Mouse (Mus musculus) kidney, postnatal 4 days (tissue): ENCODE measurements around the gene Lcorl.

Source experiments
- DNase-seq, 2 experiments: peaks; one replicate each; pipeline ENCODE4 v3.0.0; 2021; ENCODE audit warnings: mixed read lengths in 2 of 2

Gene Lcorl

DNA sequence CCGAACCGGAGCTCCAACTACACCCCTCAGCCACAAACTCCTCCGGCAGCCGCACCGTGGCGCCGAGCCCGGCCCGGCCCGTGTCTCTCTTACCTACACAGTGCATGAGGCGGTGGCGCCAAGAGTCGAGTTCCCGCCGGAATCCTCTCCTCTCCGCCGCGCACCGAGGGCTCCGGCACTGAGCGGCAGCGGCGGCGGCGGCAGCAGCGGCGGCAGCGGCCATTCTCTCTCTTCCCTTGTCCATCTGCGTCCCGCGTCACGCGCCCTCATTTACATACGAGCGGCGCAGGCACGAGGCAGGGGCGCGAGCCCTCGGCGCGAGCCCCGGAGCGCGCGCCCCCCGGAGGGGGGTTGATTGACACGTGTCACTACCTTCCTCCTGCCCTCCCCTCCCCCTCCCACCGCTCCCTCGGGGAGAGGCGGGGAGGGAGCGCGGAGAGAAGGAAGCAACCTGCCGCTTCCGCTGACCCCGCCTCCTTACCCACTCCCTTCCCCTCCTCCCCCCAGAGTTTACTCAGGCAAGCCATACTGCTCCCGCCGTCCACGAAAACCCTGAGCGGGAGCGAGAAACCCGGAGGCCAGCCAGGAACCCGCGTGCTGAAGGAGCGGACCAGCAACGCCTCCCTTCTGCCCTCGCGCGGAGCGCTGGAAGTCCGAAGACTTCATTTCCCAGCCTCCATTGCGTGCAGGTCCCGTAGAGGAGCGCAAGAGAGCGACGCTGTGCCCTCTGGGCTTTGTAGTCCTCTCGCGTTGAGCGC is at the start of gene Lcorl:
Gene Lcorl, minus strand, starts transcription at position 362 of the 758 bp plus-strand sequence.
- DNase-seq: peak; percentile 93 to 96

DNA sequence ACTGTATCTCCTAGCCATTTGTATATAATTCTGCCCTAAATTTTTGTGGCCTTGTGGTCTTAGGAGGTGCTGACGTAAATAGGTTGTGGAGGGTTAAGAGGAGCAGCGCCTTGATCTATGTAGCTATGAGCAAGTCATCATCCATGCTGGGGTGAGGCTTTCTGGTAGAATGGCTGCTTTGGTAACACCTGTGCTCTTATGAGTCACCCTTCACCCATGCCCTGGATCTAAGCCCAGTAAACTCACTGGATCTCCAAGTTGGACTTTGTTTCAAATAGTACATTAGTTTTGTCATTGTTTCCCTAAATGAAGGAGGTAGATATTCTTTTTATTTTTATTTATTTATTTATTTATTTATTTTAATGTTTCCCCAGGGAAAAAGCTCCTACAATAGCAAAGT is 47.3 kb upstream of the Lcorl start:
- no peak for DNase-seq

DNA sequence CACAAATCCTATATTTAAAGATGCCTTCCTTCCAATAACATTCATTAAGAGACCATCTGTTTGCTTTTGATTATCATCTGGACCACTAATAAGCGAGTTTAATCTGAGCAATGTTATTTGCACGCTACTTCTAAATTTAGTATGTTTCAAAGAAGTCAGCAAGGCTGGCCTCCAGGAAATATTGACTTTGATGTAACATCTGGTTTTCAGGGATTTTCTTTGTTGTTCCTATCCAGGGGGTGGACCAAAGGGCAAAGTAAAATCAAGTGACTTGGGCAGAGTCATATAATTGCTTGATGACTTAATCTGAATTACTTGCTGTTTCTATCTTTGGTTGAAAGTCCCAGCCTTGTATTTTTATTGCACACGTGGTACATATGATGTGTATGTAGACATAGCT is 45.8 kb upstream of the Lcorl start:
- no peak for DNase-seq

DNA sequence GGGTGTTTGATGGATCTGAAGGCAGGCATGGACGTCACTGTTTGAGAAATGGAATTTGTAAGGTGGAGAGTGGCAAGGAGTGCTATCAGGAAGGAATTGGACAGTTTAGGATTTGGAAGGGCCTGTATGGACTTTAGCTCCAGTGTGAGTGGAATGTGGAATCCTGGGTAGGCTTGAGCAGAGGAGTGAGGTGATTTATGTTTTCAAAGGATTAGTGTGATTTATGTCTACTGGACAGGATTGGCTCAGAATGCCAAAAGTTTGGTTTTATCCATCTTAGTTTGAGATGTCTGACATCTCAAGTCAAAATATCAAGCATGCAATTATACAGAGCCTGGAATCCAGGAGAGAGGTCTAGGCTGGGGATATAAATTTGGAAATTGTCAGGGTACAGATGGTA is 37.9 kb upstream of the Lcorl start:
- DNase-seq: no peak

DNA sequence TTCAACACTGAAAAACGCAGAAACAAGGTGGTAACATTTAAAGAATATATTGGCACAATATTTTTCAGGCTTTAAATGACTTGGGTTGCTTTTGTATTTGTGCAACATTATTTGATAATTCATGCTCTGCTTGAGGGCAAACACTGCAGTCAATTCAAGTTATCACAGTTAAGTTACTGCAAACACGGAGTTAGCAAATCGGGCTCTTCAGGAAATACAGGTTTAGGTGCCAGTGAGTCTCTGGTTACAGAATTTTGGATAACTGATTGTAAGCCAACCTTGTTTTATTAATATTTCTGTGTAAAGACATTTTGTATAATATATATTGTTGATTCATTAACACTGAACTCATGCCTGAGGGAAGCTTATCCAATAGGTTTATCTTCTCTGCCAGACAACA is 36.3 kb upstream of the Lcorl start:
- no peak for DNase-seq

DNA sequence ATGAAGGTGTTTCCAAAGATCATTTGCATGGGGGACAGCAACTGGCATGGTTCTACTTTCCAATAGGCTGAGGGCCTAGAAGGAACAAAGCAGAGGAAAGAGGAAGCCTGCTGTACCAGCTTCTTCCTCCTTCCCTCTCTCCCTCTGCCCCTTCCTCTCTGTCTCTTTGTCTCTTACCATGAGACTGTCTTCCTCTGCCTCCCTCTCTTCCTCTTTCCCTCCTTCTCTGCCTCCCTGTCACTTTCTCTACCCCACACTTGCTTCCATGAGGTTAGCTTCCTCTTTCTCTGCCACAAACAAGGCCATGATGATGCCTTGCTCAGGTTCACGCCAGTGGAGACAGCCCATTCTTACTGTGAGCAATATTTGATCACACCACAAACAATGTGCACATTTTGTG is 18.9 kb upstream of the Lcorl start:
- DNase-seq: no peak

DNA sequence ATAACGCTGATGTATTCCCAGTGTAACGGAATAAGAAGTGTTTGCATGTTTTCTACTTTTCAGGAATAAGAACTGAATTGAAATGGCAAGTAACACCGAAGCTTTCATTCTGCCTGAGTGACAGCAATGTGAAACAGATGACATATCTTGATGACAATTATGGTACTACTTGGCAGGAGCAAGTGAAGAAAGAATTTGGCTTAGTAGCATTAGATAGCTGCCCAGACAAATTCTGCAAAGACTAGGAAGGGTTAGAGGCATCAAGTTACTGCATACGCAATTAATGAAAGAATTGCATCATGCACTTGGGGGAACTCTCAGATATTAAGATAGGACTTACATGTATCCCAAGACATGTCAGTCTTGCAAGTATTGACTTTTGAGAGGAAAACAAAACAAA is 18.1 kb upstream of the Lcorl start:
- DNase-seq: no peak

DNA sequence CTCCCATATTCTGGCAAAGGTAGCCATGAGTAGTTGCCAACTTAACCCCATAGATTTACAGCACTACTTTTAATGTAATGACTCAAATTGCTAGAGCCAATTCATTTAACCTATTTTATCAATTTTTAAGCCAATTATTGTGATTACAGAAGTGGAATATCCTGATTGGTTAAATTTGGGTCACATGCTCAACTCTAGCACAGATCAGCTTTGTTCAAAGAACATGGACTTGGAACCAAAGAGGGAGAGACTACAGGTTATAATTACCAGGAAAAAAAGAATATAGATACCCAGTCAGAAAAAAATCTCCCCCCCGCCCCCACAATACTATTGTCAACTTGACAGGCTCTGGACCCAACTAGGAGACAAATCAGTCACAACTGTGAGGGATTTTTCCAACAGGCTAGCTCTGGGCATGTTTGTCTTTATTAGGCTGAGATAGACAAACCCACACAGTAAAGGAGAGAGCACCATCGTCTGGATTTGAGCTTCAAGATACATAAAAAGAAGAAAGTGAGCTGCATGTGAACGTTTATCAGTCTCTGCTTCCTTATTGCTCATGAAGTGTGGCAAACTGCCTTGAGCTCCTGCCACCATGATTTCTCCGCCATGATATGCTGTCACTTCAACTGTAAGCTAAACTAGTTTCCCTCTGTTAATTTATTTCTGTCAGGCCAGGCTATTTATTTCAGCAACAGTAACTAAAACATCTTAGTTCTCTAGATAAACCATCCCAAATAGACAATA is 17.0 kb upstream of the Lcorl start:
- no peak for DNase-seq

DNA sequence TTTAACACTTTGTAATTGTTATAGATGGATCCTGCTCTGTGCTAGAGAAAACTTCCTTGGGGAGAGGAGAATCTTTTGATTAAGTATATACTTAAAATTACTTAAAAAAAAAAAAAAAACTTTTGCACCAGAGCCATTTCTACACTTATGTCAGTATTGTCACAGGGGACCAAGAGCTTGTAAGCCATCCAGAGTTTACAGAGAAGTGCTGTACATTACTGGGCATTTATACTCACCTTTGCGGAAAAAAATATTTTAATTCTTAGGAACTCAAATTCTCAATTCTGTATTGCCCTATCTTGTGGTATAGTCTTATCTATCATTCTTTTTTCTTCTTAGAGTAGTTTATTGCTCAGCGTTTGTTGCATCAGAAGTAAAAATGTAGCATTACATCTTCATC is 953 bp upstream of the Lcorl start:
- no peak for DNase-seq

DNA sequence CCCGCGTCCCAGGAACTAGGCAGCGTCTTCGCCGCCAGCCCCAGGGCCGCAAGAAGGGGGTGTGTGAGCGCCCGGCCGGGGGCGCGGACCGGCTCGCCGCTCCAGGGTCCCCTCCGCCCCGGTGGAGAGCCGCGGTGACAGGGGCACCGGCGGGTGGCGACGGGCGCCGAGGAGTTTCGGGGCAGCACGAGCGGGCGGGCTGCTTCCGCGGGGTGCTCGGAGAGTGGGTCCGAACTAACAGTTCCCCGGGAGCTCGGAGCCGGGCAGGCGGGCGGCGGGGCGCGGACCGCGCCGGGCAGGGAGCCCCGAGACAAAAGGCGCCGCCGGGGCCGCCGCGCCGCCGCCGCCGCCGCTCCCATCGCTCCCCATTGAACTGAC is 550 bp downstream of the Lcorl start:
- no peak for DNase-seq

DNA sequence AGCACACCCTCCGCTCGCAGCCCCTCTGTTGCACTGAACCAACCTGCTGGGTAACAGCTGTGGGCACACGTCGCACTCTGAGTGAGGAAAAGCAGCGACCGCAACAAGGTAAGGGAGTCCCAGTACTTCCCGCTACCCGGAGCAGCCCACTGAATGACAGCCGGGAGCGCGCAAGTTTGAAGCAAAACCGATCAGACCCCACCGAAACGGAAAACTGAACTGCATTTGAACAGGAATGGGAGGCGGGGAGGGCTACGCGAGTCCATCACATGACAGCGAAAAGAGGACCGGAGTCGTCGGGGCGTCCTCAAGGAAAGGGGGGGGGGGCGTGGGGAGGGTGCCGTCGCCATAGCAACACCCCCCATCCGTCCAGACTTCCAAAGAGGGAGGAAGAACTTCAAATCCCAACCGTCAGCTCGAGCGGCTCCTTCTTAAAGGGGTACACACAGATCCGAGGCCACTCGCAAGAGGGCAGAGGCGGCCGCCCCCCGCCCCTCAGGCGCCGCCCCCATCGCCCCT is 1.1 kb downstream of the Lcorl start:
- DNase-seq: peak; percentile 69 to 80

DNA sequence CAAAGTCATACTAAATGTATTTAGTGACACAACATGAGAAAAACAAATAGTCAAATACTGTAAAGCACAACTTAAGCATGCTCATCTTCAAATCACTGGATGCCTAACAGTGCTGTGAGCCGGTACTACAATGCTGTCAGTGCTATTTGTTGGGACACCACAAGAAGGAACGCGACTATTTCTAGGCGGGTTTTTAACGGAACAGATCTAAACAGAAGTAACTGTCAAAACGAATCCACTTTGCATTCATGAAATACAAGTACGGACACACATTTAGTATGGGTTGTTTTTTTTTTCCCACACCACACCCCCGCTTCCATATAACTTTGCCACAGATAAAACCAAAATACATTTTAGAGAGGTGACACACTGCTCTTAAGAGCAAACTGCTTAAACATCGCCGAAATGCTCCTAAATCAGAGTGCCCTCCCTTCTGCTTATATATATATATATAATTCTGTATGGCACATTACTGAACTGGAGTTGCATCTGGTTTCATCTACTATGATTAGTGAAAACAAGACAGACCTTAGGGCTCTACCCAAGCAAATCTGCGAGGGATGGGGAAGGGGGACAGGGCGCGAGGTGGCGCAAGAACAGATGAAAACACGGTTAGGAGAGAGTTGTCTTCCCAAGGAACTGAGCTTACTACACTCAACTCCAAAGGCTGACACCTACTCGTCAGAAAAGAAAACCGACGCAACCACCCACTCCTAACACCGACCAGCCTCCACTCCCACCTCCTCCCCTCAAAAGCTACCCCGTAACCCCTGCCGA is 1.7 kb downstream of the Lcorl start:
- peak; percentile 62 to 74 for DNase-seq

DNA sequence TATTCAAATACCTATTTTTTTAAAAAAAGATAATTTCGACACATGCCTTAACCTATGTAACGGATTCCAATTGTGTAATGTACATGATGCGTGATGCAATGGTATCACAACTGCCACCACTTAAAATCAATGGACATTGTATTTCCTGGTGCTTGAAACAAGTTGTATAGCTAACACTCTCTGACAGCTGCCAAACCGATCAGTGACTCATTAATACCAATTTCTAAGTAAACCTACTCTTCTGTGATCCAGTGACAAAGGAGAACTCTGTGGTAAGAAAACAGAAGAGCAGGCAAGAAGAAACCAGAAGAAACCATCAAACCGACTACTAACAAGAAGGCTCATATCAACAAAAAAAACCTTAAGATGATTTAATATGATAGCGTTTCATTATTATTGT is 12.7 kb downstream of the Lcorl start:
- no peak for DNase-seq

DNA sequence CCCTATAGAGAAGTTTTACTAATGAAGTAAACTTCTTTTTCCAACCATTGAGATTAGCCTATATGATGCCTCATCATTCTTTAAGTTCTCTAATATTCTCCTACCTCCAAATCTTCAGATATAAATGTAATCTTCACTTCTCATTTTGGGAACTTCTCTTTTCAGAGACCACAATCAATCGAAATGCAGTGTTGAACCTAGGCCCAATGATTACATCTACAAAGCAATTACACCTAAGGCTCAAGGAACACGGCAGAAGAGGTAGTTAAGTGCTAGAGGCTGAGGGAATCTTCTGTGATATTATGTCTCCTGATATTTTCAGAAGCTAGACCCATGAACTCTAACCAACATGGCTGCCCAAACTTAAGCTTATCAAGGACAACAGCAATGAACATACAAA is 22.3 kb downstream of the Lcorl start:
- DNase-seq: no peak

DNA sequence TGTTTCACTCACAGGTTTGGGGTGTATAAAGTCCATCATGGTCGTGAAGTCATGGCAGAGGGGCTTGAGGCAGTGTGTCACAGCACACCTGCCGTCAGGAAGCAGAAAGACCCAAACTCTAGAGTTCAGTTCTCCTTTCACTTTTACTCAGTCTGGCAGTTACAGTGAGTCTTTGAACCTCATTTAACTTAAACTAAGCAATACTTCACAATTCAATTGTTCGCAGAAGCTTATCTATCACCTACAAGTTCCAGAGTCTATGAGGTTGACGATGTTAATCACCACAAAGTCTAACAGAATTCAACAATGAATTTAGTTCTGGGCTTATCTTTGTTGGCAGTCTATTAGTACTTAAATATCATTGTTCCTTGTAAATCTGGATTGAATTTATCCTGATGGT is 45.9 kb downstream of the Lcorl start:
- no peak for DNase-seq

DNA sequence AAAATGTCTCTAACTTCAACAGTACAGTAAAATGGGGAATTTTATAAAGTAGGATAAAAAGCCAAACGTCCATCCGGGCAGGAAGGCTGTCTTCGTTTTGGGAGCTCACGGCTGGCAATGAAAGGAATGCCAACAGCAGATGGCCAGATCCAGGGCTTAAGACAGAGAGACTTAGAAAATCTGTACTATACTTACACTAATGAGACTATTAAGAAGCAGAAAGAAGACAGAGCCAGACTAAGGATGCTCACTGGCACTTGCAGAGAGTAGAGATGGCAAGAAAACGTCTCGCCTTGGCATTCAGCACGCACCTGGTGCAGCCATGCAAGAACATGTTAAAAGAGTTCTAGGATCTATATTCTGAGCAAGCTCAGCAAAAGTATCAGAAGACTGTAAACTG is 65.6 kb downstream of the Lcorl start:
- DNase-seq: no peak

DNA sequence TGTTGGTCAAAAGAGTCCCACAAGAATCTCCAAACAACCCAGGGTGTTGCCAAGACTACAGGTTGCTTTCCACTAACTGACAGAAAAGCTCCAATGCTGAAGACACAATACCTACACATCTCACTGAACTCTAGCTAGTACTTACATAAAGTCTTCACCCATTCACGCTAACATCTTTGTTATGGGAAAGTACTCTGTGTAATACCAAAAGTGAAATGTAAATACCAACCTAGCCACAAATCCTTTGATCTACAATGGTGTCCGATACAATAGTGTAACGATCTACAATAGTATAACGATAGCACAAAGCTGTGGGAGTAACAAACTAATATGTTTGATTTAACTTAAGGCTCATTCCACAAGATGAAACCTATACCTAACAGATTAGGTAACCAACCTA is 67.2 kb downstream of the Lcorl start:
- DNase-seq: no peak

DNA sequence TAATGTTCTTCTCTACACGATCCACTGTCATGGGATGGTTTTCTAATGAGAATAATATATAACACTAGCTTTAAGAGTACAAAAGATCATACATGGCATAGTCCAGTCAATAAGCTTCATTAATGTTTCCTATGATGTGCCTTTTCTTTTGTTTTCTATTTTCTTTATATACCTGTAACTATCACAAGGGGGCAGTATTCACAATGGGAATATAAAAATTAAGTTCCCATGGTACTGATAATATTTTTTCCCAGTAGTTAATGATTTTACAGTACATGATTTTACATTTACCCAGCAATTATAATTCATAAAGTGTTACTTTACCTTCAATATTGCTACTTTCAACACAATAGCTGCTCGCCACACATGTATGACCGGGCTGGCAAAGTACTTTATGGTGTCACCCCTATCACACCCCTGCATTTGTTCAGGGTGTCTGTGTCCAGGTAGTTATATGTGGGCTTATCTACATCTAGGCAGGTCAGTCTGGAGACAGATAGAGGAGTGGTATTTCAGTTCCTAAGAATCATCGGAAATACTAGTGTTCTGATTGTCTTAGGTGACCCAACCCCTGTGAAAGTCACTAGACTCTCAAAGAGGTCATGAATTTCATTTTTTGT is 99.8 kb downstream of the Lcorl start:
- DNase-seq: no peak

DNA sequence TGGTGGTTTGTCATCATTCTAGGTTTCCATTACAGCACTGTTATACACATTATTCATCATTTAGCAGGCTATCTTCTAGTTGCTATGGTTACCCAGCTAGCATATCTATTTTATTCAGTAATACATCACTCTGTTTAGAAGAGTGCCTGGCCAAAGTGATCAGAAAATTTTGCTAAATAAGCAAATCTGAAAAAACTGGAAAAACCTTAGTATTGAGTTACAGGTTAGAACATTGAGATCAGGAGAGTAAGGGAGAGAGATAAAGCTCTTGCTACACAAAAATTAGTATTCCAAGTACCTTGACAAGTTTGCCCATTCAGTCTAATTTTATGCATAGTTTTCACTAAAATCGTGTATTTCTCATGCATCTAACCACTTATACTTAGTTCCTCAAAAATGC is 119.5 kb downstream of the Lcorl start:
- DNase-seq: no peak

DNA sequence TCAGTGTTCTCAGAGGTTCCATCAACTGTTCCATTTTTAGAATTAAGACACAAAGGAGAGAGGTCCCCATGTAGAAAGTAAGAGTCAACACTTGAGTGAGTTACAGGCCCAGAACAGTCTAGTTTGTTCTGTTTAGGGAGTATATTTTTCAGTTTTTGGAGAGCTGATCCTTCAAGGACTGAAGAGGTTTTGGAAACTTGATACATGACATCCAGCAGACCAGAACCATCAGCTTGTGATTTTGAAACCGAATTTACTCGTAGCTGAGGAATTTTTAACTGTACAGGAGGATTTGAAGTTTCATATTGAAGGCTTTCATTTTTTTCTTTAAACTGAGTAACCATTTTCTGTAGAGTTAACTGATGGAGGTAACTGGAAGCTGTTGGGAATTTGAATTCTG is 123.7 kb downstream of the Lcorl start:
- DNase-seq: no peak

DNA sequence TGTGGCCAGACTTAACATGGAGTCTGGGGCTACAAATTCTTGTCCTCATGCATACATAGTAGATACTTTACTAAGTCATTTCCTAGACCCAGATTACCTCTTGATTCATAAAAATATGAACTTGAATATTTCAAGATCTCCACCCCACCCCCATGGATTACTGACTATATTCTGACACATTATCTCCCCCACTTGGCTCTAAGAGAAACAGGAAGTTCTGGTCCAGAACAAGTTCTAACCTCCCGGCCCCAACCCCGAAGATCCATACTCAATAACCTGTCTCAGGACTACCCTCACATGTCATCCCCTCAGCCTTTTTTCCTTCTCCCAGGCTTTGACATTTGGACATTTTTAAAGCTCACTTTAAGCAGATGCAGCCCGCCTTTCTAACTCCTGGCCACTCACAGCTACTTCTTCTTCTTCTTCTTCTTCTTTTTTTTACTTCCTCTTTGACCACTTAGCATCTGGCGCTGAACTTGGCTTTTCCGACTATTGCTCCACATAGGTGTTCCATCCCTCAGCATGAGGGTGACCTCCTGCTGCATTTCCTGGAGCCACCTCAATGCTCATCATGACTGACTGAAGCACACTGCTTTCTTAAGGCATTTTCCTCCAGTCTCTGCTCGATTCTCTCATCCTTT is 138.4 kb downstream of the Lcorl start:
- no peak for DNase-seq

DNA sequence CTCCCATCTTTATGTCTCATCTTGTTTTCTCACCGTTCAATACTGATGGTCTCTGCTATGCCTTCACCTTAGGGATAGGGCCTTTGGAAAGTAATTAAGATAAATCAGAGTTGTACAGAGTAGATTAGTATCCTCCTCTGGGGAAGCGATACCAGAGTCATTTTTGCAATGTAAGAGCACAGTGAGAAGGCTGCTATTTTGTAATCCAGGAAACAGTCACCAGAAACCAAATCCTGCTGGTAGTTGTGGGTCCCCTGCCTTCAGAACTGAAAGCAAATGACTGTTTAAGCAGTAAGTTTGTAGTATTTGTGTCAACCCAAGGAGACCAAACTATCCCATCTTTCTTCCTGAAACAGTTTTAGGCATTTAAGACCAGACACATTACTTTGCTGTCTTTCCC is 147.8 kb downstream of the Lcorl start:
- DNase-seq: no peak

DNA sequence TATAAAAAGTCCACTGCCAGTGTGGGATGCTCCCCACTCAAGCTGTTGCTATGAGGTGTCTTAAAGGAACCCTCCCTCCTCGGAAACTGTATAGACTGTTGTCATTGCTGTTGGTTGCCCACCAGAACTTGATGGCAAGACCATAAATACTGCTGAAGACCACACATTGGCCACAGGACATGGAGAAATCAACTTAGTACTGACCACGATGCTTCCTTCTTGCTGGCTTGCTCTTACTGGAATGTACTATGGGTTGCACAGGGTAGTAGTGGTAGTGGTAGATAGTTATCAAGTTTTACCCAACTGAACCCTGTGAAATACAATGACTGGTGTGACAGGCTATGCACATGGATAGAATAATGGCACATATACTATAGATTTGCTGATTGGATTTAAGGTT is 150.6 kb downstream of the Lcorl start:
- no peak for DNase-seq
